ENCODE assay signal across 17 mouse cellular contexts in the genomic region with DNA sequence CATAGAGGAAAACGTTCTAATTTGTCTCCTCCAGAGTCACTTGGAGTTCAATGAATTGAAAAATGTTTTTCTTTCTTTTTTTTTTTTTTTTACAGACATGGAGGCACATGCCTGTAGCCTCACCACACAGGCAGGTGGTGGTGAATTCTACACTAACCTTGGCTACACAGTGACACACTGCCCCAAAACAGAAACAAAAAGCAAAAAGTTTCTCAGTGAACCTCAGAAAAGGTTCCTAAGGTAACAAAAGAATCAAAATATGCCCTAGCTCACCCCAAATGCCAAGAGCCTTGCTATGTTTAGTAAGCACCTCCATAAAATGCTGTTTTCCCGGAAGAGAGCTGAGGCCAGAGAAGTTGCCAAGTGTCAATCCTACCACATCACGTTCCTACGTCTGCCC.
"Had no signal": no experiment of that assay in that cellular context is flagged by ENCODE, and none has a peak within 500 bp of the region (broad histone marks: within the 10 kb centered on the region; RNA-seq: fewer than 3 reads in every experiment).

No protein-coding gene starts in this region.

- H3K27ac ChIP-seq: kidney, postnatal 0 days; left cerebral cortex, adult 2 months; limb, embryonic 12.5 days; limb, embryonic 15.5 days; liver, embryonic 14.5 days; midbrain, embryonic 10.5 days; neural tube, embryonic 13.5 days had no signal

- H3K36me3 ChIP-seq: limb, embryonic 12.5 days; limb, embryonic 15.5 days; midbrain, embryonic 10.5 days; neural tube, embryonic 13.5 days had no signal

- H3K4me3 ChIP-seq: left cerebral cortex, adult 2 months; limb, embryonic 12.5 days; limb, embryonic 15.5 days; megakaryocyte, embryonic 14.5 days; midbrain, embryonic 10.5 days; neural tube, embryonic 13.5 days had no signal

- DNase-seq: kidney, adult 2 months; kidney, postnatal 25 days; layer of hippocampus, postnatal 36 days; liver, postnatal 0 days; lung, embryonic 14.5 days; lung, postnatal 36 days; midbrain, embryonic 14.5 days; thymus, adult 18-20 months; thymus, postnatal 25 days had no signal

- H3K4me1 ChIP-seq: megakaryocyte, embryonic 14.5 days had no signal
